Mouse (Mus musculus) ES-E14 (cell line): ENCODE measurements at regions not wholly inside any gene's neighbourhood (a gene's known extent, or its start where the extent isn't known, plus 50 kb on each side); places are given as distances from the start of the nearest gene placed in this dataset.
"Not testable (repeated sequence)": the region's sequence is repeated elsewhere in the genome, so short reads cannot be mapped to it uniquely, and the experiment has no call there.

Experiments used
- CHD2 ChIP-seq: IDR thresholded peaks from 2 replicates; pipeline ENCODE4 v1.6.1; 2014; ENCODE audit warnings: mild to moderate bottlenecking, low read depth, low read length, inconsistent platforms
- HCFC1 ChIP-seq: IDR thresholded peaks from 2 replicates; pipeline ENCODE4 v1.6.1; 2012; ENCODE audit warnings: low read length, inconsistent platforms, borderline replicate concordance; ENCODE audit not compliant: insufficient read depth
- ZC3H11A ChIP-seq: IDR thresholded peaks from 2 replicates; pipeline ENCODE4 v1.6.1; 2012; ENCODE audit warnings: low read depth, mild to moderate bottlenecking, inconsistent platforms, low read length, borderline replicate concordance
- ZNF384 ChIP-seq: IDR thresholded peaks from 2 replicates; pipeline ENCODE4 v1.6.1; 2012; ENCODE audit warnings: low read depth, low read length, inconsistent platforms

- not testable (repeated sequence) for TF ChIP-seq ZNF384, CHD2, HCFC1, ZC3H11A
Measured at GRCm38 (mm10) chr4:3402856-3403255, 217.7 kb upstream of the Vmn1r3 start.
